Mouse (Mus musculus): ENCODE results near the gene Ppib.

GRCm38 (mm10) chr9:66078493-66078892 is 18.5 kb downstream of the Ppib start:
- TF ChIP-seq CTCF (IDR thresholded peaks at IDR 0.05; ENCODE audit: extremely low read depth, insufficient read depth, insufficient read length, insufficient replicate concordance) (no peak), POLR2A (IDR thresholded peaks at IDR 0.05; ENCODE audit: low read depth, low read length) (no peak)
